Mouse (Mus musculus): ENCODE measurements around the gene Sys1. TPM values are rescaled to one million over a fixed set of nuclear protein-coding genes. Genes with fewer than 3 reads are reported as not detected.

Sys1 gene
- polyA plus RNA-seq, 1 experiment = 111 TPM

DNA sequence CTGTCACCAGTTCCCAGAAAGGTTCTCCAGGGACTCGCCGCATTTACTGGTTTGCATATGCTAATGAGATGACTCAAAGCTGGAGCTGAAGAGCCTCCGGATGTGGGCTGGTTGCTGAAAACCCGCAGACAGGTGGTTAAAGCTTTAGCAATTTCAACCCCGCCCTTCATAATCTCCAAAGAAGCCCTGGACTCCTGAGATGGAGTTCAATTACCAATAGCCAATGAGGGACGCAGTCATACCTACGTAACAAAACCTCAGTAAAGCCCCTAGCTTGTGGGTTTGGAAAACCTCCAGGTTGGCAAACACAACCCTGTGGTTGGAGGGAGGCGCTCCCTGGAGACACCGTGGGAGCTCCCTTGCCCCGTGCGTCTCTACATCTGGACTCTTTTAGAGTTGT, 65.1 kb downstream of the Sys1 start:
- H3K4me3 ChIP-seq (ENCODE audit: extremely low read depth, insufficient read depth, insufficient read length) = no peak overlapping the region
- peak overlapping the region; percentile 82 for H3K27ac ChIP-seq (ENCODE audit: insufficient read depth, low read length)

DNA sequence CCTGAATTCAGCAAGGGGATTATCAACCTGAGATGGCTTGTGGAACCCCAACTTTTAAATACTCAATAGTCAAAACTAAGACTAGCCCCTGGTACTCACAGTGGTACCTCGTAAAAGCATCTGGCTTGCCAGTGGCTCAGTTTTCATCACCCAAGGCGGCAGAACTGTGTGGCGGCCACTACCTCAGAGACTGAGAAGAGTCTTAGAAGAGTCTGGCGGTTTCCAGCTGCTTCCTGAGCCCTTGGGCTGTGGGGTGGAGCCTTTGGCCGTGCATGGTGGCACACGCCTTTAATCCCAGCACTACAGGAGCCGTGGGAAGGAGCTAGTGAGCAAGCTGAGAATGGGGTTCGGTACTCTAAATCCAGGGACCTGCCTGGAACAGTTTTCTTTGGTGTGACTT, 65.5 kb downstream of the Sys1 start:
- 8% methylated on average over 8 of the region's 8 CpGs for WGBS

More for the DNA sequence above, 65.1 kb downstream of the Sys1 start:
- H3K27me3 ChIP-seq (ENCODE audit: control insufficient read depth, insufficient read depth, low read length) = no peaks in the 10 kb centered on the region
- DNase-seq (ENCODE audit: low read depth in 1 of 2, low spot score in 2 of 2) = peak; percentile 71 to 91
- no peak for TF ChIP-seq POLR2A (IDR thresholded peaks at IDR 0.05; ENCODE audit: low read depth, low read length)
- H3K4me1 ChIP-seq (ENCODE audit: control insufficient read depth, insufficient read depth, insufficient read length) = peaks cover 11% of the 10 kb centered on the region; the same call in 1 of the 2 replicates
- WGBS = 5% methylated on average over 11 of the region's 11 CpGs
- H3K36me3 ChIP-seq (ENCODE audit: control insufficient read depth, insufficient read depth, low read length) = no peaks in the 10 kb centered on the region

GRCm38 (mm10) chr2:164523301-164523773, 66.6 kb downstream of the Sys1 start:
- no peaks in the 10 kb centered on the region for H3K36me3 ChIP-seq (ENCODE audit: control insufficient read depth, insufficient read depth, low read length)
- peaks cover 11% of the 10 kb centered on the region; the same call in 1 of the 2 replicates for H3K4me1 ChIP-seq (ENCODE audit: control insufficient read depth, insufficient read depth, insufficient read length)
- TF ChIP-seq POLR2A (IDR thresholded peaks at IDR 0.05; ENCODE audit: low read depth, low read length) (no peak), CTCF (IDR thresholded peaks at IDR 0.05; ENCODE audit: extremely low read depth, insufficient read depth, insufficient read length, insufficient replicate concordance) (no peak)
- H3K4me3 ChIP-seq (ENCODE audit: extremely low read depth, insufficient read depth, insufficient read length) = no peak overlapping the region
- 80% methylated on average over 10 of the region's 10 CpGs for WGBS
- DNase-seq (ENCODE audit: low read depth in 1 of 2, low spot score in 2 of 2) = no peak
- H3K27me3 ChIP-seq (ENCODE audit: control insufficient read depth, insufficient read depth, low read length) = no peaks in the 10 kb centered on the region
- no peak overlapping the region for H3K27ac ChIP-seq (ENCODE audit: insufficient read depth, low read length)

More for the DNA sequence above, 65.5 kb downstream of the Sys1 start:
- no peak for DNase-seq (ENCODE audit: low read depth in 1 of 2, low spot score in 2 of 2)
- Histone ChIP-seq H3K4me3 (ENCODE audit: extremely low read depth, insufficient read depth, insufficient read length) (no peak overlapping the region), H3K4me1 (ENCODE audit: control insufficient read depth, insufficient read depth, insufficient read length) (peaks cover 11% of the 10 kb centered on the region; the same call in 1 of the 2 replicates), H3K27ac (ENCODE audit: insufficient read depth, low read length) (peak overlapping the region; percentile 82), H3K36me3 (ENCODE audit: control insufficient read depth, insufficient read depth, low read length) (no peaks in the 10 kb centered on the region), H3K27me3 (ENCODE audit: control insufficient read depth, insufficient read depth, low read length) (no peaks in the 10 kb centered on the region)
- TF ChIP-seq POLR2A (IDR thresholded peaks at IDR 0.05; ENCODE audit: low read depth, low read length) (no peak), CTCF (IDR thresholded peaks at IDR 0.05; ENCODE audit: extremely low read depth, insufficient read depth, insufficient read length, insufficient replicate concordance) (no peak)

DNA sequence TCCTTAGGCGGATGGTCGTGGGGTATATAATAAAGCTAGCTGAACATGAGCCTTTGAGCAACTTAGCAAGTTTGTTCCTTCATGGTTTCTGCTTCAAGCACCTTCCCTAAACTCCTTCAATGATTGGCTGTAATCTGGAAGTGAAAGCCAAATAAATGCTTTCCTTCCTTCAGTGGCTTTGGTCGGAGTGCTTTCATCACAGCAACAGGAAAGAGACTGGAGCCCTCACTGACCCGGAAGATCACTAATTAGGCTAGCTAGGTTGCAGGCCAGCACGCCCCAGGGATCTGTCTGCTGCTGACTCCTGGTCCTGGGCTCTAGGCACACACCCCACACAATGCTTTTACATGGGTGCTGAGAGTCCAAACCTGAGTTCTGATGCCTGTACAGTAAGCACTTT, 71.8 kb downstream of the Sys1 start:
- no peaks in the 10 kb centered on the region for H3K36me3 ChIP-seq (ENCODE audit: control insufficient read depth, insufficient read depth, low read length)
- no peak for DNase-seq (ENCODE audit: low read depth in 1 of 2, low spot score in 2 of 2)
- TF ChIP-seq CTCF (IDR thresholded peaks at IDR 0.05; ENCODE audit: extremely low read depth, insufficient read depth, insufficient read length, insufficient replicate concordance) = no peak
- TF ChIP-seq POLR2A (IDR thresholded peaks at IDR 0.05; ENCODE audit: low read depth, low read length) = no peak
- no peaks in the 10 kb centered on the region for H3K27me3 ChIP-seq (ENCODE audit: control insufficient read depth, insufficient read depth, low read length)
- no peaks in the 10 kb centered on the region; the same call in 1 of the 2 replicates for H3K4me1 ChIP-seq (ENCODE audit: control insufficient read depth, insufficient read depth, insufficient read length)
- 66% methylated on average over 5 of the region's 5 CpGs for WGBS
- no peak overlapping the region for H3K4me3 ChIP-seq (ENCODE audit: extremely low read depth, insufficient read depth, insufficient read length)
- no peak overlapping the region for H3K27ac ChIP-seq (ENCODE audit: insufficient read depth, low read length)

Other genes starting within 250 kb of the Sys1 start
- 0.16 TPM in 1 of 2 replicates, not detected in the other for gene Wfdc15b, start 235.3 kb upstream of the Sys1 start, polyA plus RNA-seq (2012; rRNA removed)
- gene Svs2, start 218.5 kb upstream of the Sys1 start, polyA plus RNA-seq (2012; rRNA removed) = not detected in 2 replicates
- gene Svs3b, start 200.3 kb upstream of the Sys1 start, polyA plus RNA-seq (2012; rRNA removed) = not detected in 2 replicates
- gene Svs4, start 178.5 kb upstream of the Sys1 start, polyA plus RNA-seq (2012; rRNA removed) = not detected in 2 replicates
- gene Svs3a, start 167.7 kb upstream of the Sys1 start, polyA plus RNA-seq (2012; rRNA removed) = not detected in 2 replicates
- not detected in 2 replicates for gene Svs6, start 140.2 kb upstream of the Sys1 start, polyA plus RNA-seq (2012; rRNA removed)
- gene Svs5, start 124.2 kb upstream of the Sys1 start, polyA plus RNA-seq (2012; rRNA removed) = not detected in 2 replicates
- gene Slpi, start 67.9 kb upstream of the Sys1 start, polyA plus RNA-seq (2012; rRNA removed) = 33.5 and 77.7 TPM in 2 replicates
- 19.0 and 39.4 TPM in 2 replicates for gene Rbpjl, start 53.8 kb upstream of the Sys1 start, polyA plus RNA-seq (2012; rRNA removed)
- 0.82 and 1.2 TPM in 2 replicates for gene Matn4, start 51.8 kb upstream of the Sys1 start, polyA plus RNA-seq (2012; rRNA removed)
- gene Sdc4, start 13.1 kb upstream of the Sys1 start, polyA plus RNA-seq (2012; rRNA removed) = 21.0 and 25.0 TPM in 2 replicates
- gene Gm20458, start 4.0 kb downstream of the Sys1 start, polyA plus RNA-seq (2012; rRNA removed) = 16.4 and 17.2 TPM in 2 replicates
- gene Trp53tg5, start 16.8 kb downstream of the Sys1 start, polyA plus RNA-seq (2012; rRNA removed) = not detected in 2 replicates
- gene Dbndd2, start 29.1 kb downstream of the Sys1 start, polyA plus RNA-seq (2012; rRNA removed) = 15.6 and 20.3 TPM in 2 replicates
- gene Pigt, start 40.6 kb downstream of the Sys1 start, polyA plus RNA-seq (2012; rRNA removed) = 85.0 and 108 TPM in 2 replicates
- 0.33 and 0.47 TPM in 2 replicates for gene Wfdc2, start 105.4 kb downstream of the Sys1 start, polyA plus RNA-seq (2012; rRNA removed)
- gene Spint3, start 116.5 kb downstream of the Sys1 start, polyA plus RNA-seq (2012; rRNA removed) = not detected in 2 replicates
- 0.15 and 0.21 TPM in 2 replicates for gene Wfdc6a, start 128.5 kb downstream of the Sys1 start, polyA plus RNA-seq (2012; rRNA removed)
- gene Eppin, start 136.6 kb downstream of the Sys1 start, polyA plus RNA-seq (2012; rRNA removed) = not detected in 2 replicates
- not detected in 2 replicates for gene Wfdc6b, start 156.6 kb downstream of the Sys1 start, polyA plus RNA-seq (2012; rRNA removed)
- gene Wfdc8, start 156.7 kb downstream of the Sys1 start, polyA plus RNA-seq (2012; rRNA removed) = not detected in 2 replicates
- not detected in 2 replicates for gene Wfdc16, start 181.8 kb downstream of the Sys1 start, polyA plus RNA-seq (2012; rRNA removed)
- gene Wfdc10, start 199.1 kb downstream of the Sys1 start, polyA plus RNA-seq (2012; rRNA removed) = not detected in 2 replicates
- not detected in 2 replicates for gene Wfdc9, start 199.6 kb downstream of the Sys1 start, polyA plus RNA-seq (2012; rRNA removed)
- gene Wfdc11, start 217.1 kb downstream of the Sys1 start, polyA plus RNA-seq (2012; rRNA removed) = not detected in 2 replicates
- not detected in 2 replicates for gene Wfdc13, start 228.1 kb downstream of the Sys1 start, polyA plus RNA-seq (2012; rRNA removed)
- gene Spint4, start 241.5 kb downstream of the Sys1 start, polyA plus RNA-seq (2012; rRNA removed) = not detected in 2 replicates

Measured in spleen, adult 2 months (tissue).